Mouse (Mus musculus) left cerebral cortex, adult 2 months (tissue): ENCODE data around the gene Ccdc30. TPM values are rescaled to one million over a fixed set of nuclear protein-coding genes. Genes with fewer than 3 reads are reported as not detected.

Source experiments
- DNase-seq, 2 experiments: peaks; one replicate each; pipeline ENCODE4 v3.0.0; 2021 to 2022; ENCODE audit warnings: low spot score in 2 of 2, mixed read lengths in 1 of 2; ENCODE audit errors: extremely low spot score in 1 of 2
- H3K27ac ChIP-seq: fragments of 200-600 bp; 2 replicates; pipeline ENCODE4 v1.8.1; 2022
- H3K4me3 ChIP-seq: fragments of 200-600 bp; 2 replicates; pipeline ENCODE4 v1.8.1; 2022
- CTCF ChIP-seq: fragments of 200-600 bp; IDR thresholded peaks from 2 replicates; pipeline ENCODE4 v1.8.1; 2022; ENCODE audit warnings: antibody characterized with exemption, mild to moderate bottlenecking, moderate library complexity
- intact Hi-C: fragments of 180-260 bp; cut with DNase I; formaldehyde crosslinking; loops from one replicate; pipeline ENCODE4 v1.15.1; 2025
- total RNA-seq, 2 experiments: library from RNA; stranded (reverse); gene quantifications; 2 replicates each; pipeline ENCODE4 v1.2.3; 2021

Ccdc30 gene
- total RNA-seq, 2 experiments from 2014 or later: 19.6 to 20.8 TPM

DNA sequence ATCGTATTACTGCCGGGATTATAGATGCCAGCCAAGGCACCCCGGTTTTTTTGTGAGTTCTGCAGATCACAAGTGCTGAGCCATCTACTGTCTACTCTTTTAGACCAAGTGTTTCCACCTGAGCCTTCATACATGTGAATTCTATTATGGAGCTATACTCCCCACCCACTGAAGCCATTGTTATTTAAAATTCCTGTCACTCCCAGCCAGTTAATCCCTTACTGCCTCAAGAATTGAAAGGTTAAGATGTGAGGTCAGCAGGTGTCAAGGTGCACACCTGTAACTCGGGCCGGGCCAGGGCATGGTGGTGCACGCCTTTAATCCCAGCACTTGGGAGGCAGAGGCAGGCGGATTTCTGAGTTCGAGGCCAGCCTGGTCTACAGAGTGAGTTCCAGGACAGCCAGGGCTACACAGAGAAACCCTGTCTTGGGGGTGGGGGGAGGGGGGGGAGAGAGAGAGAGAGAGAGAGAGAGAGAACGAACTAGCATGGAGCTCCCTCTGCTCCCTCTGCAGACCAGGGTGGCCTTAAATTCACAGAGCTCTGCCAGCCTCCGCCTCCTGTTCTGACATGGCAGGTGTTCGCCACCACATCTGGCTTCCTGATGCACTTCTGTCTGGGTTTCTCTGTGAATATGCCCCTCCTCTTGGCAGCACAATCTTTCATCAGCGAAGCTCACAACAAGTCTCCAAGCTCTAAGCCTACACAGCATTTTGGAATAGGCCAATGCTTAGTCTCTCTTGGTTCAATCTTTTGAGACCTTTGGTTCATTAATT, 3.3 kb downstream of the Ccdc30 start:
- TF ChIP-seq CTCF: no peak
- DNase-seq: no peak
- no peak overlapping the region for H3K4me3 ChIP-seq
- intact Hi-C loops: loop anchor here (10.0 kb wide), 1 partner anchor 167 kb away; no protein-coding TSS in a partner anchor
- H3K27ac ChIP-seq: no peak overlapping the region

- Histone ChIP-seq H3K4me3 (no peak overlapping the region), H3K27ac (no peak overlapping the region)
- intact Hi-C loops: no loop called here
- DNase-seq: no peak
- TF ChIP-seq CTCF: no peak
Observed at GRCm38 (mm10) chr4:119403431-119403830, 11.9 kb downstream of the Ccdc30 start.

- DNase-seq: no peak
- H3K27ac ChIP-seq: no peak overlapping the region
- intact Hi-C loops: no loop called here
- no peak for TF ChIP-seq CTCF
- no peak overlapping the region for H3K4me3 ChIP-seq
Observed at GRCm38 (mm10) chr4:119400896-119401295, 14.4 kb downstream of the Ccdc30 start.

DNA sequence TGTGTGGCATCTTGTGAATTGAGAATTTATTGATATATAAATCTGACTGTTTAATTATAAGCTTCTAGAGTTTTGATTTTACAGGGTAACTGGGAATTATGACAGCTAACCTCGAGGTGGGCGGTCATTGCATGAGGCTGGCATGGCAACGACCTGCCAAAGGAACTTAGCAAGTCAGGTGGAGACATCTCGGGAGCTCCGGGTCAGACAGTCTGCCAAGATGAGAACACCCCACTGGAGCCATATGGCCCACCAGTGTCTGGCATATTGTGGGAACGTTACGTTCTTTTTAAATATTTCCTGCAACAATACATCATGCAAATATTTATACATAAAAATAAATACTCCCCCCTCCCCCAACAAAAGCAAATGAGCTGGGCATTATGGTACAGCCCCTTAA, 16.6 kb downstream of the Ccdc30 start:
- TF ChIP-seq CTCF: no peak
- no peak for DNase-seq
- H3K4me3 ChIP-seq: no peak overlapping the region
- intact Hi-C loops: no loop called here
- H3K27ac ChIP-seq: no peak overlapping the region

GRCm38 (mm10) chr4:119390369-119390768, 25.0 kb downstream of the Ccdc30 start:
- DNase-seq: no peak
- Histone ChIP-seq H3K4me3 (no peak overlapping the region), H3K27ac (no peak overlapping the region)
- TF ChIP-seq CTCF: peak; percentile 45
- intact Hi-C loops: no loop called here

- intact Hi-C loops: no loop called here
- DNase-seq: no peak
- Histone ChIP-seq H3K4me3 (no peak overlapping the region), H3K27ac (no peak overlapping the region)
- TF ChIP-seq CTCF: no peak
Observed at GRCm38 (mm10) chr4:119389184-119389583, 26.1 kb downstream of the Ccdc30 start.

- TF ChIP-seq CTCF: no peak
- H3K27ac ChIP-seq: no peak overlapping the region
- intact Hi-C loops: no loop called here
- no peak overlapping the region for H3K4me3 ChIP-seq
- DNase-seq: no peak
Observed at GRCm38 (mm10) chr4:119381471-119382190, 33.7 kb downstream of the Ccdc30 start.

GRCm38 (mm10) chr4:119369460-119369859, 45.9 kb downstream of the Ccdc30 start:
- intact Hi-C loops: no loop called here
- peak; percentile 13 for TF ChIP-seq CTCF
- Histone ChIP-seq H3K27ac (no peak overlapping the region), H3K4me3 (no peak overlapping the region)
- DNase-seq: no peak

DNA sequence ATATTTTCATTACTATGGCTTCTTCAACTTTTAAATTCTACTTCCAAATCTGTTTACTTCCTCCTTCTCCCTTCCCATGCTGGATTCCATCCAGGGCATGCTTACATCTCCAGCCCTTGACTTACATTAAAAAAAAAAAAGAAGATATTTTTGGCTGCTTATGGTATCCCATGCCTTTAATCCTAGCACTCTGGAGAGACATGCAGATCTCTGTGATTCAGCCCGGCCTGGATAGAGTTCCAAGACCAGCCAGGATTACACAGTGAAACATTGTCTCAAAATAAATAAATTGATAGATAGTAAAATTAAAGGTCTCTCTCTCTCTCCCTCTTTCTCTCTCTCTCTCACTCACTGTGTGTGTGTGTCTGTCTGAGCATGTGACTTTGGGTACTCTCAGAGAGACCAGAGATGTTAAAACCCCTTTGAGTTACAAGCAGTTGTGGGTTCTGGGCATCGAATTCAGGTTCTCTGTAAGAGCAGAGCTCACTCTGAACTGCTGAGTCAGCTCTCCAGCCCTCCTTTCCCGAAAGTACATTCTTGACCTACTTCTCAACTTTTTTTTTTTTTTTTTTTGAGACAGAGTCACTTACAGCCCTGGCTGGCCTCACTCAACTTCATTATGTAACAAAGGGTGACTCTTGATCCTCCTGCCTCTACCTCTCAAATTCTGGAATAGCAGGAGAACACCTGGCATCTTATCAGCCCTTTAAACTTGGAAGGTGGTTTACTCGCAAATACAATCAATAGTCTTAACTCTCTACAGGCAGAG, 48.4 kb downstream of the Ccdc30 start:
- TF ChIP-seq CTCF: no peak
- no peak for DNase-seq
- Histone ChIP-seq H3K4me3 (no peak overlapping the region), H3K27ac (no peak overlapping the region)
- intact Hi-C loops: no loop called here

DNA sequence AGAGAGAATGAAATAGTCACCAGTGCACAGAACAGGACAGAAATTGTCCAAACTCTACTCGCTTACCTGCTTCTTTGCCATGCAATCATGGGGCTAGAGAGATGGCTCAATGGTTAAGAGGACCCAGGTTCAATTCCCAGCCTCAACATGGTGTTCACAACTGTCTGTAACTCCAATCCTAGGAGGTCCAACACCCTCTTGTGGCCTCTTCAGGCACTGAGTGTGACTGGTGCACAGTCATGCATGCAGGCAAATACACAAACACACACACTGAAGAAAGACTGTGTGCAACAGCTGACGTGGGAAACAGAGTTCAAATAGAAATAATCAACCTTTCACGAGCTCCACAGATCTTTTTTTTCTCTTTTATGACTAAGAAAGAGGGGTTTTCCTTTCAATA, 53.1 kb downstream of the Ccdc30 start:
- no peak; the same call in 1 of the 2 replicates for TF ChIP-seq CTCF
- DNase-seq: no peak
- intact Hi-C loops: no loop called here
- Histone ChIP-seq H3K27ac (no peak overlapping the region), H3K4me3 (no peak overlapping the region)

DNA sequence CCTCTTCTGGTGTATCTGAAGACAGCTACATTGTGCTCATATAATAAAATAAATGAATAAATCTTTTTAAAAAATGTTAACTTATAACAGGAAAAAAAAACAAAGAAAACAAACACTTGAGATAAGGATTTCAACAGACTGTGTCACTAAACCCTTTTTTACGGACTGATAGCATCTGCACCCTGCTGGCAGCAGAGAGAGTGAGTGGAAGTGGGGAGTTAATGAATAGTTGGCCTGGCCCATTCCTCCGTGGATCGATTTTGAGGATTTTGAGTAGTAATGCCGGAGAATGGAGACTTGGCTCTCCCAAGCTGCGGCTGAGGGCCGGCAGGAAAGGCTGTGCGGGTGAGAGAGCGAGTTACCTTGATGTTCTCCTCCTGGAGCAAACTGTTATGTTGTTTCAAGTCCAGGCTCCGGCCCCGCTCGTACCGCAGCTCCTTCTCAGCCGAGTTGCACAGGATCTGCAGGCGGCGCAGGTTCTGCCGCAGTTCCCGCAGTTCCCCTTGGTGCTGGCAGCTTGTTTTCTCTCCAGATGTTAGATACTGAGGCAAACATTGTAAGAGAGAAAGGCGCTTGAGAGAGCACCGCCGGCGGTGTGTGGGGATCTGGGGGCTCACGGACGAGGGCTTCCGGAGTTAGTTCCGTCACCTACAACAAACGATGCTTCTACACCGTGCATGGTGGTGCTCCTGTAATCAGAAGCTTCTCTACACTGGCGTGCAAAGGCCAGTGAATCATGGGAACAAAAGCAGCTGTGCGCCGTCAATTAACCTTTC, 55.9 kb downstream of the Ccdc30 start:
- no peak; the same call in 1 of the 2 replicates for TF ChIP-seq CTCF
- Histone ChIP-seq H3K4me3 (peak overlapping the region; percentile 11; the same call in 1 of the 2 replicates), H3K27ac (no peak overlapping the region)
- intact Hi-C loops: no loop called here
- no peak for DNase-seq
